Mouse (Mus musculus) midbrain, embryonic 14.5 days (tissue): ENCODE measurements around the gene Mex3a. TPM values are rescaled to one million over a fixed set of nuclear protein-coding genes. Genes with fewer than 3 reads are reported as not detected.

ENCODE experiments used
- ATAC-seq: fragments of 200-750 bp; cut with Nextera tagmentation; 2 replicates; pipeline ENCODE4 v1.8.0; 2017; ENCODE audit warnings: moderate number of reproducible peaks, moderate library complexity; ENCODE audit not compliant: low FRiP score, low TSS enrichment
- DNase-seq: peaks from one replicate; pipeline ENCODE4 v3.0.0-alpha.2; 2015
- H3K27ac ChIP-seq: fragments of 300-500 bp; sonication (generic); replicated peaks from 2 replicates; pipeline ENCODE4 v1.5.1; 2014; ENCODE audit warnings: mild to moderate bottlenecking, low read depth, low read length, moderate library complexity
- H3K27me3 ChIP-seq: fragments of 300-500 bp; sonication (generic); 2 replicates; pipeline ENCODE4 v1.6.1; 2014; ENCODE audit warnings: low read length, control low read depth, mixed read lengths; ENCODE audit not compliant: control insufficient read depth, insufficient read depth
- H3K36me3 ChIP-seq: fragments of 300-500 bp; sonication (generic); 2 replicates; pipeline ENCODE4 v1.6.1; 2014; ENCODE audit warnings: low read length, control low read depth; ENCODE audit not compliant: control insufficient read depth, insufficient read depth
- H3K4me1 ChIP-seq: fragments of 300-500 bp; sonication (generic); 2 replicates; pipeline ENCODE4 v1.6.1; 2014; ENCODE audit warnings: mild to moderate bottlenecking, antibody characterized with exemption, low read length, control low read depth; ENCODE audit not compliant: control insufficient read depth, insufficient read depth
- H3K4me2 ChIP-seq: fragments of 300-500 bp; sonication (generic); 2 replicates; pipeline ENCODE4 v1.6.1; 2014; ENCODE audit warnings: mild to moderate bottlenecking, low read length, moderate library complexity
- H3K4me3 ChIP-seq: fragments of 300-500 bp; sonication (generic); replicated peaks from 2 replicates; pipeline ENCODE4 v1.5.1; 2014; ENCODE audit warnings: low read depth, low read length
- H3K9ac ChIP-seq: fragments of 300-500 bp; sonication (generic); replicated peaks from 2 replicates; pipeline ENCODE4 v1.6.1; 2014; ENCODE audit warnings: mild to moderate bottlenecking, low read length, moderate library complexity
- H3K9me3 ChIP-seq: fragments of 300-500 bp; sonication (generic); 2 replicates; pipeline ENCODE4 v1.6.1; 2016; ENCODE audit warnings: low read length, control low read depth, mixed read lengths; ENCODE audit not compliant: control insufficient read depth
- WGBS: fragments of 180-500 bp; shearing (Covaris S2); extraction: QIAGEN DNeasy Blood & Tissue Kit; methylation state at CpG from one replicate; pipeline ENCODE4 v1.1.7; 2014; 5-methylcytosine and 5-hydroxymethylcytosine counted together
- polyA plus RNA-seq: library from polyadenylated mRNA; unstranded; fragments of >200 nt; fragmentation: Nextera tagmentation; extraction: Ambion mirVana; gene quantifications from 2 replicates; pipeline ENCODE4 v1.2.1, GENCODE M21; 2014

The Mex3a gene
- polyA plus RNA-seq, 1 experiment from 2014 or later: 51.8 TPM

GRCm38 (mm10) chr3:88563442-88563841 is 31.2 kb downstream of the Mex3a start:
- peaks cover 95% of the 10 kb centered on the region for H3K36me3 ChIP-seq
- ATAC-seq (peak; percentile 40), DNase-seq (peak; percentile 25)
- 51% methylated on average over 4 of the region's 4 CpGs for WGBS
- no peak overlapping the region for H3K4me3 ChIP-seq
- 0 out of 2 replicates have a peak overlapping the region, but pooled peaks have one; percentile 41 for H3K27ac ChIP-seq
- H3K9me3 ChIP-seq: no peaks in the 10 kb centered on the region
- H3K4me2 ChIP-seq: no peak overlapping the region
- no peaks in the 10 kb centered on the region for H3K27me3 ChIP-seq
- no peak overlapping the region for H3K9ac ChIP-seq
- H3K4me1 ChIP-seq: no peaks in the 10 kb centered on the region

GRCm38 (mm10) chr3:88563966-88564365 is 31.8 kb downstream of the Mex3a start:
- no peak overlapping the region for H3K4me2 ChIP-seq
- H3K36me3 ChIP-seq: peaks cover 95% of the 10 kb centered on the region
- DNase-seq (no peak), ATAC-seq (no peak)
- H3K27me3 ChIP-seq: no peaks in the 10 kb centered on the region
- no peak overlapping the region for H3K9ac ChIP-seq
- H3K4me3 ChIP-seq: no peak overlapping the region
- no peak overlapping the region for H3K27ac ChIP-seq
- H3K9me3 ChIP-seq: no peaks in the 10 kb centered on the region
- 86% methylated on average over 7 of the region's 7 CpGs for WGBS
- H3K4me1 ChIP-seq: no peaks in the 10 kb centered on the region

- 96% methylated on average over 3 of the region's 3 CpGs for WGBS
- no peak for ATAC-seq
Measured at GRCm38 (mm10) chr3:88566116-88566515, 33.9 kb downstream of the Mex3a start.

GRCm38 (mm10) chr3:88566536-88567061 is 34.4 kb downstream of the Mex3a start:
- H3K9ac ChIP-seq: no peak overlapping the region

More at GRCm38 (mm10) chr3:88566116-88566515, 33.9 kb downstream of the Mex3a start:
- Histone ChIP-seq H3K27ac (no peak overlapping the region), H3K9me3 (no peaks in the 10 kb centered on the region), H3K4me1 (no peaks in the 10 kb centered on the region), H3K9ac (no peak overlapping the region), H3K4me3 (no peak overlapping the region), H3K36me3 (peaks cover 88% of the 10 kb centered on the region), H3K27me3 (no peaks in the 10 kb centered on the region), H3K4me2 (no peak overlapping the region)
- DNase-seq: no peak

GRCm38 (mm10) chr3:88567892-88568291 is 35.7 kb downstream of the Mex3a start:
- Histone ChIP-seq H3K4me1 (no peaks in the 10 kb centered on the region), H3K9me3 (no peaks in the 10 kb centered on the region), H3K4me3 (no peak overlapping the region), H3K4me2 (no peak overlapping the region), H3K27me3 (no peaks in the 10 kb centered on the region), H3K27ac (no peak overlapping the region), H3K9ac (no peak overlapping the region), H3K36me3 (peaks cover 74% of the 10 kb centered on the region)
- 96% methylated on average over 6 of the region's 6 CpGs for WGBS
- DNase-seq (no peak), ATAC-seq (no peak)

More at GRCm38 (mm10) chr3:88566536-88567061, 34.4 kb downstream of the Mex3a start:
- no peaks in the 10 kb centered on the region for H3K4me1 ChIP-seq
- H3K4me3 ChIP-seq: no peak overlapping the region
- 90% methylated on average over 4 of the region's 4 CpGs for WGBS
- H3K27me3 ChIP-seq: no peaks in the 10 kb centered on the region
- ATAC-seq (no peak), DNase-seq (no peak)
- H3K4me2 ChIP-seq: no peak overlapping the region
- H3K27ac ChIP-seq: no peak overlapping the region
- H3K36me3 ChIP-seq: peaks cover 86% of the 10 kb centered on the region
- no peaks in the 10 kb centered on the region for H3K9me3 ChIP-seq

- peaks cover 66% of the 10 kb centered on the region for H3K36me3 ChIP-seq
- no peak overlapping the region for H3K27ac ChIP-seq
- H3K4me2 ChIP-seq: no peak overlapping the region
- H3K9me3 ChIP-seq: no peaks in the 10 kb centered on the region
- H3K9ac ChIP-seq: no peak overlapping the region
- 98% methylated on average over 2 of the region's 2 CpGs for WGBS
- H3K27me3 ChIP-seq: no peaks in the 10 kb centered on the region
- H3K4me1 ChIP-seq: no peaks in the 10 kb centered on the region
- ATAC-seq (no peak), DNase-seq (no peak)
- H3K4me3 ChIP-seq: no peak overlapping the region
Measured at GRCm38 (mm10) chr3:88568615-88569014, 36.4 kb downstream of the Mex3a start.

GRCm38 (mm10) chr3:88569093-88569492 is 36.9 kb downstream of the Mex3a start:
- 99% methylated on average over 2 of the region's 2 CpGs for WGBS
- Histone ChIP-seq H3K9ac (no peak overlapping the region), H3K36me3 (peaks cover 62% of the 10 kb centered on the region), H3K27me3 (no peaks in the 10 kb centered on the region), H3K4me2 (no peak overlapping the region), H3K27ac (no peak overlapping the region), H3K4me3 (no peak overlapping the region), H3K4me1 (no peaks in the 10 kb centered on the region), H3K9me3 (no peaks in the 10 kb centered on the region)
- no peak for DNase-seq
- no peak for ATAC-seq

GRCm38 (mm10) chr3:88569694-88570093 is 37.5 kb downstream of the Mex3a start:
- no peak overlapping the region for H3K9ac ChIP-seq
- 95% methylated on average over 5 of the region's 5 CpGs for WGBS

GRCm38 (mm10) chr3:88570341-88570740 is 38.1 kb downstream of the Mex3a start:
- ATAC-seq (no peak), DNase-seq (no peak)
- Histone ChIP-seq H3K9ac (no peak overlapping the region), H3K36me3 (peaks cover 49% of the 10 kb centered on the region), H3K4me2 (no peak overlapping the region), H3K27me3 (no peaks in the 10 kb centered on the region), H3K4me1 (no peaks in the 10 kb centered on the region), H3K4me3 (no peak overlapping the region), H3K9me3 (no peaks in the 10 kb centered on the region), H3K27ac (no peak overlapping the region)
- WGBS: 97% methylated on average over 10 of the region's 10 CpGs

More at GRCm38 (mm10) chr3:88569694-88570093, 37.5 kb downstream of the Mex3a start:
- Histone ChIP-seq H3K9me3 (no peaks in the 10 kb centered on the region), H3K4me2 (no peak overlapping the region), H3K36me3 (peaks cover 56% of the 10 kb centered on the region), H3K27ac (no peak overlapping the region), H3K4me3 (no peak overlapping the region), H3K4me1 (no peaks in the 10 kb centered on the region), H3K27me3 (no peaks in the 10 kb centered on the region)
- no peak for DNase-seq
- no peak for ATAC-seq
